Mouse (Mus musculus): ENCODE data around the gene Nfs1. TPM values are rescaled to one million over a fixed set of nuclear protein-coding genes. Genes with fewer than 3 reads are reported as not detected.

Nfs1 gene
- total and polyA plus RNA-seq, 3 experiments = 64.5 to 83.9 TPM; not detected in 1

DNA sequence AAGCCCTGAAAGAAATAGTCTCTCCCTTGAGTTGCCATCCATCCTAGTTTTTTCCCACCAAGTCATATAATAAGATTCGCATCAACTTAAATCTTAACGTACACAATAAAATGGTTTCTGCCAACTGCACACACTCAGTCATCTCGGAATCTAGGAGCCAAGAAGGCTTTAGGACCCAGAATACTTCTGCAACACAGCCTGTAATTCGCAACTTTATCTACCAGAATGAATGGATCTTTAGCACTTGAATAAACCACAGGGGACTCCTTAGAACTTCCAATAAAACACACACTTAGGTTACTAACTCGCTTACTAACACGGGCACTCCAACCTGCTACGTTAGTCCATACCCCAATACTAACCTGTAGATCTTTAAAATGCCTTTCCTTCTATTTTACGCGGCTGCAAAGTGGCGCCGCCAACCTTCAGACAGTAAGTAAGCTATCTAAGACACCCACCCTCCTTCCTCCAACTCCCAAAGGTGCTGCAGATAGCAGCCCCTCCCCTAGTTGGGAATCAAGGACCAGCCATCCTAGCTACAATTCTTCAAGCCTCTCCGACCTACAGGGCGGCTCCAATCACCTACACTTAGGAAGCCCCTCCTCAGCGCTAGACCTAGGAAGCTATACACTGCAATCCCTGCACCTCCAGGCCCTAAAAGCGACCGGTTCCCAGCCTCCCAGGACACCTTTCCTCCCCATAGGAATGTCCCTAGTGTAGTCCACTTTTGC, 33.2 kb downstream of the Nfs1 start (continued):
- no peak for TF ChIP-seq UBTF (IDR thresholded peaks at IDR 0.05; ENCODE audit: borderline replicate concordance, insufficient read depth, low read depth, low read length)
- TF ChIP-seq NRF1 (IDR thresholded peaks at IDR 0.05; ENCODE audit: insufficient read depth, low read depth, low read length, poor library complexity, severe bottlenecking) = no peak
- TF ChIP-seq ZKSCAN1 (IDR thresholded peaks at IDR 0.05; ENCODE audit: low read depth, low read length) = 0 out of 2 replicates have a peak, but pooled peaks have one; percentile 10
- no peak for TF ChIP-seq ZC3H11A (IDR thresholded peaks at IDR 0.05; ENCODE audit: low read depth, low read length)
- TF ChIP-seq NELFE (IDR thresholded peaks at IDR 0.05; ENCODE audit: low read depth, low read length) = no peak
- TF ChIP-seq CTCF (IDR thresholded peaks at IDR 0.05 in 2 of 3, conservative IDR thresholded peaks at IDR 0.05 in 1 of 3; ENCODE audit: control insufficient read depth in 1 of 3, insufficient read depth in 1 of 3, low read depth in 2 of 3, low read length in 3 of 3, poor library complexity in 1 of 3, severe bottlenecking in 1 of 3) = no peak

DNA sequence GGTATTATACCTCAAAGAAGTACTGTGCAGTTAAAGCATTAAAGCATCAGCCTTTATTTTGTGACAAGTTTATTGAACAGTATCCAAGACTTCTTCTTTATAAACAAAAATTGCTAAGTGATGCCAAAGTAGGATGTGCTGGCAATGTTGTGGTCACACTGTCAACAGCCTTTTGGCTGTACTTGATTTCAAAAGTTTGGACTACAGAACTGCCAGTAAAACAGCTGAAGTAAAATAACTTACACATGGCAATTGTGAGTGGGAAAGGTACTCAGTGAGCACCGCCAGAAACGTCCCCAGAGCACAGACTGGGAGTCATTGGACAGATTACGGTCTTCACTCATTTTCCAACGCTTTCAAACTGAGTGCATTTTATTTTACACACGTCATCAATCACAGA, 52.1 kb downstream of the Nfs1 start:
- Histone ChIP-seq H3K27ac (ENCODE audit: control insufficient read depth, low read depth, low read length) (no peak overlapping the region), H3K4me3 (ENCODE audit: control insufficient read depth in 1 of 2, insufficient read depth in 1 of 2, low read depth in 2 of 2, low read length in 2 of 2) (no peak overlapping the region), H3K9me3 (replicated peaks; ENCODE audit: insufficient read depth, low read length) (no peaks in the 10 kb centered on the region), H3K36me3 (ENCODE audit: control insufficient read depth in 1 of 2, insufficient read depth in 2 of 2, low read length in 2 of 2) (peaks cover 2 to 6% of the 10 kb centered on the region in 2 experiments; a peak in 3 of 4 replicates), H3K4me1 (ENCODE audit: control insufficient read depth in 1 of 2, insufficient read depth in 2 of 2, low read length in 2 of 2) (no peaks in the 10 kb centered on the region; a peak in 1 of 4 replicates), H3K79me2 (ENCODE audit: control insufficient read depth, insufficient read depth, low read length, poor library complexity) (no peaks in the 10 kb centered on the region; the same call in 1 of the 2 replicates), H3K9ac (ENCODE audit: control insufficient read depth, low read depth, low read length, poor library complexity, severe bottlenecking) (no peak overlapping the region), H3K27me3 (ENCODE audit: control insufficient read depth in 1 of 2, insufficient read depth in 2 of 2, low read length in 2 of 2) (no peaks in the 10 kb centered on the region)
- DNase-seq (ENCODE audit: low read depth, low spot score) = no peak
- TF ChIP-seq KAT2A (conservative IDR thresholded peaks at IDR 0.05; ENCODE audit: low read depth, low read length) (no peak), CHD2 (IDR thresholded peaks at IDR 0.05; ENCODE audit: low read length) (no peak), CTCF (IDR thresholded peaks at IDR 0.05 in 2 of 3, conservative IDR thresholded peaks at IDR 0.05 in 1 of 3; ENCODE audit: control insufficient read depth in 1 of 3, insufficient read depth in 1 of 3, low read depth in 2 of 3, low read length in 3 of 3, poor library complexity in 1 of 3, severe bottlenecking in 1 of 3) (no peak), SIN3A (IDR thresholded peaks at IDR 0.05; ENCODE audit: low read length) (no peak), MAX (IDR thresholded peaks at IDR 0.05; ENCODE audit: low read length) (no peak), USF2 (IDR thresholded peaks at IDR 0.05; ENCODE audit: borderline replicate concordance in 1 of 2, insufficient read depth in 1 of 2, low read depth in 1 of 2, low read length in 2 of 2) (no peak), RCOR1 (IDR thresholded peaks at IDR 0.05; ENCODE audit: low read depth, low read length) (no peak), GABPA (IDR thresholded peaks at IDR 0.05; ENCODE audit: low read depth, low read length) (no peak), TCF12 (IDR thresholded peaks at IDR 0.05; ENCODE audit: low read depth, low read length) (no peak), TAL1 (IDR thresholded peaks at IDR 0.05; ENCODE audit: low read length) (no peak)

DNA sequence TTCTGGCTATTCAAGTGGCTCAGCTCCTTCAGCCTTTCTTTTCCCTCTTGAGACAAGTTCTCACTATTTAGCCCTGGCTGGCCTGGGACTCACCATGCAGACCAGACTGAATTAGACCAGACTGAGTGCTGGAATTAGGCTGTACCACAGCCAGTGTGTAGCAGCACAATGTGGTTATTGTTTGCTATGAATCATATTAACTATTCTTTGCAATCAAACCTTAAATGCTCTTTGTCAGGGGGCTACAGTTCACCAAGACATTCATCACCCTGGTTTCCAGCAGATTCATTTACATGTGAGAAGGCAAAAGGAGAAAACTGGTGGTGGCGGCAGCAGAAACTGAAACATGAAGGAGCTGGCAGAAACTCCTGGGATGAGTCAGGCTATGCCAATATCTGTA, 54.2 kb downstream of the Nfs1 start:
- no peak for TF ChIP-seq E2F4 (IDR thresholded peaks at IDR 0.05; ENCODE audit: borderline replicate concordance, low read depth, low read length)
- TF ChIP-seq GATA1 (IDR thresholded peaks at IDR 0.05; ENCODE audit: low read depth, low read length) = no peak
- no peak for TF ChIP-seq ZKSCAN1 (IDR thresholded peaks at IDR 0.05; ENCODE audit: low read depth, low read length)
- TF ChIP-seq MAZ (IDR thresholded peaks at IDR 0.05; ENCODE audit: low read depth, low read length) = no peak
- TF ChIP-seq MYB (IDR thresholded peaks at IDR 0.05; ENCODE audit: low read depth, low read length) = no peak
- no peak for TF ChIP-seq GABPA (IDR thresholded peaks at IDR 0.05; ENCODE audit: low read depth, low read length)
- TF ChIP-seq CHD1 (IDR thresholded peaks at IDR 0.05; ENCODE audit: low read depth, low read length) = no peak
- no peak for TF ChIP-seq MEF2A (IDR thresholded peaks at IDR 0.05; ENCODE audit: extremely low read depth, insufficient replicate concordance, low read depth, low read length, poor library complexity, severe bottlenecking)
- TF ChIP-seq SMC3 (IDR thresholded peaks at IDR 0.05; ENCODE audit: low read depth, low read length) = no peak
- TF ChIP-seq TBP (IDR thresholded peaks at IDR 0.05; ENCODE audit: low read depth, low read length) = no peak
- H3K79me2 ChIP-seq (ENCODE audit: control insufficient read depth, insufficient read depth, low read length, poor library complexity) = no peaks in the 10 kb centered on the region; the same call in 1 of the 2 replicates
- peaks cover 2% of the 10 kb centered on the region in 2 experiments; a peak in 3 of 4 replicates for H3K36me3 ChIP-seq (ENCODE audit: control insufficient read depth in 1 of 2, insufficient read depth in 2 of 2, low read length in 2 of 2)
- no peak overlapping the region for H3K4me3 ChIP-seq (ENCODE audit: control insufficient read depth in 1 of 2, insufficient read depth in 1 of 2, low read depth in 2 of 2, low read length in 2 of 2)
- DNase-seq (ENCODE audit: low read depth, low spot score) = no peak
- H3K9ac ChIP-seq (ENCODE audit: control insufficient read depth, low read depth, low read length, poor library complexity, severe bottlenecking) = no peak overlapping the region
- H3K27me3 ChIP-seq (ENCODE audit: control insufficient read depth in 1 of 2, insufficient read depth in 2 of 2, low read length in 2 of 2) = no peaks in the 10 kb centered on the region
- H3K4me1 ChIP-seq (ENCODE audit: control insufficient read depth in 1 of 2, insufficient read depth in 2 of 2, low read length in 2 of 2) = no peaks in the 10 kb centered on the region; a peak in 1 of 4 replicates
- H3K27ac ChIP-seq (ENCODE audit: control insufficient read depth, low read depth, low read length) = no peak overlapping the region
- no peaks in the 10 kb centered on the region for H3K9me3 ChIP-seq (replicated peaks; ENCODE audit: insufficient read depth, low read length)

Measured in MEL (cell line).